Mouse (Mus musculus): ENCODE measurements around the gene Arih1. TPM values are rescaled to one million over a fixed set of nuclear protein-coding genes. Genes with fewer than 3 reads are reported as not detected.

Gene Arih1
- 48.8 and 49.5 TPM in 2 replicates for polyA plus RNA-seq (2012; rRNA removed)

GRCm38 (mm10) chr9:59486549-59487065 lies at the start of gene Arih1:
Arih1 (minus strand) TSS chr9:59486618.
- TF ChIP-seq POLR2A (IDR thresholded peaks at IDR 0.05; ENCODE audit: extremely low read depth, insufficient read depth, low read length) = peak; percentile 94
- TF ChIP-seq CTCF (IDR thresholded peaks at IDR 0.05; ENCODE audit: extremely low read depth, insufficient read depth, low read length) = no peak
- H3K4me3 ChIP-seq (ENCODE audit: insufficient read depth, low read length) = peak within 1 kb of the TSS; percentile 73
- peak within 1 kb of the TSS; percentile 91 for H3K27ac ChIP-seq (ENCODE audit: insufficient read depth, low read length)
- H3K4me1 ChIP-seq (ENCODE audit: control insufficient read depth, insufficient read depth, low read length) = no peaks in the 10 kb centered on the region; the same call in 1 of the 2 replicates

- Histone ChIP-seq H3K4me3 (ENCODE audit: insufficient read depth, low read length) (no peak overlapping the region), H3K4me1 (ENCODE audit: control insufficient read depth, insufficient read depth, low read length) (no peaks in the 10 kb centered on the region), H3K27ac (ENCODE audit: insufficient read depth, low read length) (no peak overlapping the region)
- TF ChIP-seq CTCF (IDR thresholded peaks at IDR 0.05; ENCODE audit: extremely low read depth, insufficient read depth, low read length) (no peak), POLR2A (IDR thresholded peaks at IDR 0.05; ENCODE audit: extremely low read depth, insufficient read depth, low read length) (no peak)
Measured at GRCm38 (mm10) chr9:59533889-59534288, 47.5 kb upstream of the Arih1 start.

GRCm38 (mm10) chr9:59533422-59533821 lies 47.0 kb upstream of the Arih1 start:
- H3K4me1 ChIP-seq (ENCODE audit: control insufficient read depth, insufficient read depth, low read length) = no peaks in the 10 kb centered on the region
- H3K4me3 ChIP-seq (ENCODE audit: insufficient read depth, low read length) = no peak overlapping the region
- H3K27ac ChIP-seq (ENCODE audit: insufficient read depth, low read length) = no peak overlapping the region
- TF ChIP-seq CTCF (IDR thresholded peaks at IDR 0.05; ENCODE audit: extremely low read depth, insufficient read depth, low read length) = no peak
- TF ChIP-seq POLR2A (IDR thresholded peaks at IDR 0.05; ENCODE audit: extremely low read depth, insufficient read depth, low read length) = no peak

GRCm38 (mm10) chr9:59531645-59532044 lies 45.2 kb upstream of the Arih1 start:
- TF ChIP-seq CTCF (IDR thresholded peaks at IDR 0.05; ENCODE audit: extremely low read depth, insufficient read depth, low read length) (no peak), POLR2A (IDR thresholded peaks at IDR 0.05; ENCODE audit: extremely low read depth, insufficient read depth, low read length) (no peak)
- no peak overlapping the region for H3K4me3 ChIP-seq (ENCODE audit: insufficient read depth, low read length)
- H3K27ac ChIP-seq (ENCODE audit: insufficient read depth, low read length) = no peak overlapping the region
- no peaks in the 10 kb centered on the region for H3K4me1 ChIP-seq (ENCODE audit: control insufficient read depth, insufficient read depth, low read length)

- no peak for TF ChIP-seq POLR2A (IDR thresholded peaks at IDR 0.05; ENCODE audit: extremely low read depth, insufficient read depth, low read length)
- TF ChIP-seq CTCF (IDR thresholded peaks at IDR 0.05; ENCODE audit: extremely low read depth, insufficient read depth, low read length) = no peak
- H3K27ac ChIP-seq (ENCODE audit: insufficient read depth, low read length) = no peak overlapping the region
- H3K4me3 ChIP-seq (ENCODE audit: insufficient read depth, low read length) = no peak overlapping the region
- no peaks in the 10 kb centered on the region for H3K4me1 ChIP-seq (ENCODE audit: control insufficient read depth, insufficient read depth, low read length)
Measured at GRCm38 (mm10) chr9:59528274-59528673, 41.9 kb upstream of the Arih1 start.

- TF ChIP-seq CTCF (IDR thresholded peaks at IDR 0.05; ENCODE audit: extremely low read depth, insufficient read depth, low read length) (no peak), POLR2A (IDR thresholded peaks at IDR 0.05; ENCODE audit: extremely low read depth, insufficient read depth, low read length) (no peak)
- no peak overlapping the region for H3K4me3 ChIP-seq (ENCODE audit: insufficient read depth, low read length)
- H3K27ac ChIP-seq (ENCODE audit: insufficient read depth, low read length) = no peak overlapping the region
- H3K4me1 ChIP-seq (ENCODE audit: control insufficient read depth, insufficient read depth, low read length) = no peaks in the 10 kb centered on the region
Measured at GRCm38 (mm10) chr9:59527580-59527979, 41.2 kb upstream of the Arih1 start.

- TF ChIP-seq CTCF (IDR thresholded peaks at IDR 0.05; ENCODE audit: extremely low read depth, insufficient read depth, low read length) (no peak), POLR2A (IDR thresholded peaks at IDR 0.05; ENCODE audit: extremely low read depth, insufficient read depth, low read length) (no peak)
- Histone ChIP-seq H3K4me1 (ENCODE audit: control insufficient read depth, insufficient read depth, low read length) (no peaks in the 10 kb centered on the region), H3K4me3 (ENCODE audit: insufficient read depth, low read length) (no peak overlapping the region), H3K27ac (ENCODE audit: insufficient read depth, low read length) (no peak overlapping the region)
Measured at GRCm38 (mm10) chr9:59526727-59527126, 40.3 kb upstream of the Arih1 start.

- Histone ChIP-seq H3K27ac (ENCODE audit: insufficient read depth, low read length) (no peak overlapping the region), H3K4me3 (ENCODE audit: insufficient read depth, low read length) (no peak overlapping the region), H3K4me1 (ENCODE audit: control insufficient read depth, insufficient read depth, low read length) (no peaks in the 10 kb centered on the region)
- TF ChIP-seq CTCF (IDR thresholded peaks at IDR 0.05; ENCODE audit: extremely low read depth, insufficient read depth, low read length) (no peak), POLR2A (IDR thresholded peaks at IDR 0.05; ENCODE audit: extremely low read depth, insufficient read depth, low read length) (no peak)
Measured at GRCm38 (mm10) chr9:59522906-59523305, 36.5 kb upstream of the Arih1 start.

- no peak overlapping the region for H3K4me3 ChIP-seq (ENCODE audit: insufficient read depth, low read length)
- TF ChIP-seq CTCF (IDR thresholded peaks at IDR 0.05; ENCODE audit: extremely low read depth, insufficient read depth, low read length) (no peak), POLR2A (IDR thresholded peaks at IDR 0.05; ENCODE audit: extremely low read depth, insufficient read depth, low read length) (no peak)
Measured at GRCm38 (mm10) chr9:59519396-59519795, 33.0 kb upstream of the Arih1 start.

GRCm38 (mm10) chr9:59518976-59519375 lies 32.6 kb upstream of the Arih1 start:
- Histone ChIP-seq H3K4me1 (ENCODE audit: control insufficient read depth, insufficient read depth, low read length) (no peaks in the 10 kb centered on the region), H3K4me3 (ENCODE audit: insufficient read depth, low read length) (no peak overlapping the region), H3K27ac (ENCODE audit: insufficient read depth, low read length) (no peak overlapping the region)
- TF ChIP-seq POLR2A (IDR thresholded peaks at IDR 0.05; ENCODE audit: extremely low read depth, insufficient read depth, low read length) = no peak
- no peak for TF ChIP-seq CTCF (IDR thresholded peaks at IDR 0.05; ENCODE audit: extremely low read depth, insufficient read depth, low read length)

More at GRCm38 (mm10) chr9:59519396-59519795, 33.0 kb upstream of the Arih1 start:
- Histone ChIP-seq H3K4me1 (ENCODE audit: control insufficient read depth, insufficient read depth, low read length) (no peaks in the 10 kb centered on the region), H3K27ac (ENCODE audit: insufficient read depth, low read length) (no peak overlapping the region)

All from cortical plate, adult 2 months (tissue).